Mouse (Mus musculus) central nervous system, embryonic 11.5 days (tissue): ENCODE data around the gene Cerkl. TPM values are rescaled to one million over a fixed set of nuclear protein-coding genes. Genes with fewer than 3 reads are reported as not detected.

Experiments used
- polyA plus RNA-seq: library from polyadenylated mRNA; depleted of rRNA; stranded (reverse); fragments of >200 nt; gene quantifications from 2 replicates; pipeline ENCODE4 v1.2.3, GENCODE M21; 2012; rRNA removed

Cerkl gene
- polyA plus RNA-seq = 0.98 and 1.8 TPM in 2 replicates

GRCm38 (mm10) chr2:79456575-79457349 is at the start of gene Cerkl, which contains the start of gene Neurod1:
TSS of gene Cerkl (minus strand) at chr2:79456785.
TSS of gene Neurod1 (minus strand) at chr2:79456751.

Other genes with a start within 250 kb of the Cerkl start
- gene Itga4, start 201.4 kb downstream of the Cerkl start, polyA plus RNA-seq = 4.9 and 9.0 TPM in 2 replicates
- gene Neurod1, start within 50 bp of the Cerkl start, polyA plus RNA-seq = 20.0 and 24.7 TPM in 2 replicates
- gene Itprid2, start 178.6 kb upstream of the Cerkl start, polyA plus RNA-seq = 6.8 and 7.4 TPM in 2 replicates